Mouse (Mus musculus) natural killer cell, adult 2 months (primary cell): ENCODE measurements at regions not wholly inside any gene's neighbourhood (a gene's known extent, or its start where the extent isn't known, plus 50 kb on each side); places are given as distances from the start of the nearest gene placed in this dataset.
"Not testable (repeated sequence)": the region's sequence is repeated elsewhere in the genome, so short reads cannot be mapped to it uniquely, and the experiment has no call there.

Experiments used
- DNase-seq, 2 experiments: peaks; one replicate each; pipeline ENCODE4 v3.0.0; 2022; ENCODE audit warnings: low spot score in 2 of 2

GRCm38 (mm10) chr8:20812164-20812872 is 80.2 kb upstream of the Defb33 start:
- DNase-seq: not testable (repeated sequence)

GRCm38 (mm10) chr8:20813493-20813892 is 79.0 kb upstream of the Defb33 start:
- not testable (repeated sequence) for DNase-seq

GRCm38 (mm10) chr8:20822434-20822833 is 70.0 kb upstream of the Defb33 start:
- peak; percentile 31 to 47 for DNase-seq

- not testable (repeated sequence) for DNase-seq
These were observed 69.2 kb upstream of the Defb33 start for GRCm38 (mm10) chr8:20823219-20823618.

GRCm38 (mm10) chr8:20839481-20839880 is 53.0 kb upstream of the Defb33 start:
- not testable (repeated sequence) for DNase-seq
